Mouse (Mus musculus) thymus, adult 2 months (tissue): ENCODE results near the gene Psmd9.

Experiments used
- CTCF ChIP-seq: fragments of 200-500 bp; IDR thresholded peaks from 2 replicates; pipeline ENCODE4 v1.5.1; 2012; ENCODE audit warnings: mild to moderate bottlenecking, control low read depth, low read length, moderate library complexity, borderline replicate concordance; ENCODE audit not compliant: control insufficient read depth, poor library complexity, insufficient read depth; ENCODE audit errors: extremely low read depth
- POLR2A ChIP-seq: fragments of 200-500 bp; IDR thresholded peaks from 2 replicates; pipeline ENCODE4 v1.6.1; 2012; ENCODE audit warnings: mild to moderate bottlenecking, low read length, control low read depth, moderate library complexity; ENCODE audit not compliant: control insufficient read depth, poor library complexity, insufficient read depth; ENCODE audit errors: extremely low read depth

DNA sequence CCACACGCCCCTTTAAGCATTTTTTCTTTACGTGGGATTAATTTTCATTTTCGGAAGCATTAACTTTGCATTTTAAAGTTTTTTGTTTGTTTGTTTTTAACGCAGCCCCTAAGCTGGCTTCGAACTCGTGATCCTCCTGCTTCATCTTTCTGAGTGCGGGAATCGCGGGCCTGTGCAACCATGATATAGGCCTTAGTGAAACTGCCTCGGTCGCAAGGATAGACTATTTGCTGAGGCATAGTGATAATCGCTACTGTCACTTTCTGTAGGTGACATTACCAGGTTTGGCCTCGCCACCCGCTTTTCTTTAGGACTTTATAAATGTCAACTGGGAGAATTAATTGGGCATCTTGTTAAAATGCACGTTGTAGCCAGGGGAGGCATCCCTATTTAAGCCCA lies 59.3 kb downstream of the Psmd9 start:
- TF ChIP-seq CTCF (no peak), POLR2A (no peak)
